Mouse (Mus musculus) liver, embryonic 14.5 days (tissue): Measurements from ENCODE around the gene Cbfa2t2. TPM values are rescaled to one million over a fixed set of nuclear protein-coding genes. Genes with fewer than 3 reads are reported as not detected.
A peak's percentile ranks its signal among the peaks of the same experiment; 100 is the strongest.

ENCODE experiments used
- ATAC-seq: fragments of 200-750 bp; cut with Nextera tagmentation; 2 replicates; pipeline ENCODE4 v1.8.0; 2017; ENCODE audit warnings: moderate number of reproducible peaks, mild to moderate bottlenecking, moderate library complexity; ENCODE audit not compliant: insufficient read depth
- DNase-seq, 3 experiments: peaks; one replicate each; pipeline ENCODE4 v3.0.0-alpha.2; 2012 to 2013; ENCODE audit warnings: low read depth in 3 of 3, low spot score in 3 of 3
- H3K27ac ChIP-seq: fragments of 300-500 bp; sonication (generic); 2 replicates; pipeline ENCODE4 v1.5.1; 2014; ENCODE audit warnings: moderate library complexity, mild to moderate bottlenecking, control low read depth, inconsistent platforms
- H3K27me3 ChIP-seq: fragments of 300-500 bp; sonication (generic); 2 replicates; pipeline ENCODE4 v1.6.1; 2014; ENCODE audit warnings: mild to moderate bottlenecking, low read length, moderate library complexity; ENCODE audit not compliant: control insufficient read depth, insufficient read depth
- H3K36me3 ChIP-seq: fragments of 300-500 bp; sonication (generic); replicated peaks from 2 replicates; pipeline ENCODE4 v1.6.1; 2014; ENCODE audit warnings: low read depth; ENCODE audit not compliant: control insufficient read depth, insufficient read depth
- H3K4me1 ChIP-seq, 2 experiments: fragments of 200-500 bp in 1 of 2; fragments of 300-500 bp in 1 of 2; sonication (generic) in 1 of 2; replicated peaks; 2 replicates each; pipeline ENCODE4 v1.6.1; 2012 to 2014; ENCODE audit warnings: antibody characterized with exemption in 1 of 2, inconsistent platforms in 1 of 2, low read length in 1 of 2; ENCODE audit not compliant: control insufficient read depth in 2 of 2, insufficient read depth in 2 of 2
- H3K4me2 ChIP-seq: fragments of 300-500 bp; sonication (generic); 2 replicates; pipeline ENCODE4 v1.6.1; 2014; ENCODE audit warnings: low read depth, mild to moderate bottlenecking, control low read depth, moderate library complexity
- H3K4me3 ChIP-seq, 2 experiments: fragments of 200-500 bp in 1 of 2; fragments of 300-500 bp in 1 of 2; sonication (generic) in 1 of 2; 2 replicates each; pipeline ENCODE4 v1.5.1; 2012 to 2014; ENCODE audit warnings: low read depth in 2 of 2, low read length in 2 of 2, mild to moderate bottlenecking in 2 of 2, control low read depth in 1 of 2, inconsistent platforms in 1 of 2, moderate library complexity in 1 of 2; ENCODE audit not compliant: insufficient read depth in 1 of 2
- H3K9ac ChIP-seq: fragments of 300-500 bp; sonication (generic); replicated peaks from 2 replicates; pipeline ENCODE4 v1.6.1; 2014; ENCODE audit warnings: mild to moderate bottlenecking, control low read depth, moderate library complexity
- H3K9me3 ChIP-seq: fragments of 300-500 bp; sonication (generic); 2 replicates; pipeline ENCODE4 v1.6.1; 2016; ENCODE audit warnings: low read length, mixed read lengths; ENCODE audit not compliant: control insufficient read depth
- CTCF ChIP-seq: IDR thresholded peaks from 2 replicates; pipeline ENCODE4 v1.5.1; 2016; ENCODE audit warnings: antibody characterized with exemption, low read depth, control low read depth
- EP300 ChIP-seq: IDR thresholded peaks from 2 replicates; pipeline ENCODE4 v1.6.1; 2016; ENCODE audit warnings: antibody characterized with exemption, low read depth
- WGBS: fragments of 180-500 bp; shearing (Covaris S2); extraction: QIAGEN DNeasy Blood & Tissue Kit; methylation state at CpG from one replicate; pipeline ENCODE4 v1.1.7; 2014; ENCODE audit not compliant: insufficient replicate concordance; 5-methylcytosine and 5-hydroxymethylcytosine counted together
- polyA plus RNA-seq, 2 experiments: library from polyadenylated mRNA; depleted of rRNA in 1 of 2; stranded (reverse) in 1 of 2; unstranded in 1 of 2; fragments of >200 nt; fragmentation: Nextera tagmentation in 1 of 2; extraction: Ambion mirVana in 1 of 2; gene quantifications; 2 replicates each; pipeline versions ENCODE4 v1.2.1 to v1.2.3; 2012 to 2014

The Cbfa2t2 gene
- polyA plus RNA-seq, 2 experiments = 4.1 to 5.3 TPM

DNA sequence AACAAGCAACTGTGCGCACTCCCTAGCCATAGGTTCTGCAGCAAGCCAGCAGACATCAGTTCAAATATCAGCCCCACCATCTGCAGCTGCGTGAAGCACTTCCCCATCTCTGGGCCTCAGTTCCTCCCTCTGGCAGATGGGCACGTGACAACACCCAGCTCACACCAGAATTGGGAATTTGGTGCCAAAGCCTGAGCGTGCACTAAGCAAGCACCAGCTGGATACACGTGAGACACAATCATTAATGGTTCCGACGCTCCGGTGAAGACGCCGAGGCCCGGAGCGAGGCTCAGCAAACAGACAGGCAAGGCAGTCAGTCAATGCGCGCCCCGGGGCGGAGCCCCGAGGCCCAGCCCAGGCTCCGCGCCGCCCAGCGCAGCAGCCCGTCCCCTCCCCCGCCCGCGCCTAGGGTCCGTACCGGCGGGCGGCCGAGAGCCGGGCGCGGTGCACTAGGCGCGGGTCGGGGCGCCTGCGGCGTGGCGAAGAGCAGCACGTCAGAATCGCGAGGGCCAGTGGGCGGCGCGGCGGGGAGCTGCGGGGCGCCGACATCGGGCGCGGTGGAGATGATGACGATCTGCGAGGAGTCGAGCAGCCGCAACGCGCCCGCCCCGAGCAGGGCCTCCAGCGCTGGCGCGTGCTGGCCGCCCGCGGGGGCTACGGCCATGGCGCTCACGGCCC, 132.9 kb downstream of the Cbfa2t2 start:
- H3K9ac ChIP-seq = peak overlapping the region; percentile 74
- peak overlapping the region; percentile 65 to 97 for H3K4me3 ChIP-seq
- peak overlapping the region; percentile 94 for H3K4me2 ChIP-seq
- H3K27ac ChIP-seq = peak overlapping the region; percentile 54
- H3K4me1 ChIP-seq = peaks cover 19 to 37% of the 10 kb centered on the region in 2 experiments
- peak; percentile 4; the same call in 1 of the 2 replicates for TF ChIP-seq CTCF
- TF ChIP-seq EP300 = no peak
- ATAC-seq (peak; percentile 83), DNase-seq (peak; percentile 56 to 68 (median 64))
- under 1% methylated on average over 70 of the region's 70 CpGs for WGBS
- H3K9me3 ChIP-seq = no peaks in the 10 kb centered on the region
- no peaks in the 10 kb centered on the region for H3K27me3 ChIP-seq
- peaks cover 4% of the 10 kb centered on the region for H3K36me3 ChIP-seq

GRCm38 (mm10) chr2:154569836-154570286, 133.6 kb downstream of the Cbfa2t2 start, which contains the start of gene E2f1:
Gene E2f1, minus strand, starts transcription at chr2:154569892.
- ATAC-seq (peak; percentile 94), DNase-seq (peak; percentile 92 to 93 (median 92))
- Histone ChIP-seq H3K27ac (peak within 1 kb of the TSS; percentile 54), H3K9ac (peak within 1 kb of the TSS; percentile 74), H3K36me3 (no peaks in the 10 kb centered on the region), H3K4me3 (peak within 1 kb of the TSS; percentile 65 to 97), H3K9me3 (no peaks in the 10 kb centered on the region), H3K27me3 (no peaks in the 10 kb centered on the region), H3K4me2 (peak within 1 kb of the TSS; percentile 94), H3K4me1 (peaks cover 19 to 35% of the 10 kb centered on the region in 2 experiments)
- TF ChIP-seq EP300 = peak; percentile 24; the same call in 1 of the 2 replicates
- TF ChIP-seq CTCF = 0 out of 2 replicates have a peak, but pooled peaks have one; percentile 24
- under 1% methylated on average over 44 of the region's 44 CpGs for WGBS

- H3K4me1 ChIP-seq = peaks cover 19 to 32% of the 10 kb centered on the region in 2 experiments
- 26% methylated on average over 4 of the region's 4 CpGs for WGBS
- TF ChIP-seq CTCF (no peak), EP300 (no peak)
- ATAC-seq (no peak), DNase-seq (no peak)
- no peak overlapping the region for H3K27ac ChIP-seq
- no peaks in the 10 kb centered on the region for H3K27me3 ChIP-seq
- peak overlapping the region; percentile 94 for H3K4me2 ChIP-seq
- no peak overlapping the region for H3K9ac ChIP-seq
- no peak overlapping the region for H3K4me3 ChIP-seq
- no peaks in the 10 kb centered on the region for H3K9me3 ChIP-seq
- H3K36me3 ChIP-seq = no peaks in the 10 kb centered on the region
These were observed 134.4 kb downstream of the Cbfa2t2 start for GRCm38 (mm10) chr2:154570666-154571065.

- Histone ChIP-seq H3K4me2 (no peak overlapping the region), H3K9ac (no peak overlapping the region), H3K9me3 (no peaks in the 10 kb centered on the region), H3K4me3 (no peak overlapping the region), H3K27me3 (no peaks in the 10 kb centered on the region), H3K4me1 (peaks cover 19 to 32% of the 10 kb centered on the region in 2 experiments), H3K27ac (no peak overlapping the region), H3K36me3 (no peaks in the 10 kb centered on the region)
- ATAC-seq = no peak
- TF ChIP-seq EP300 = no peak
- TF ChIP-seq CTCF = no peak
- DNase-seq = no peak
- 52% methylated on average over 4 of the region's 4 CpGs for WGBS
These were observed 135.0 kb downstream of the Cbfa2t2 start for GRCm38 (mm10) chr2:154571266-154571665.

- H3K4me1 ChIP-seq = peaks cover 19 to 28% of the 10 kb centered on the region in 2 experiments
- no peaks in the 10 kb centered on the region for H3K9me3 ChIP-seq
- H3K27me3 ChIP-seq = no peaks in the 10 kb centered on the region
- no peaks in the 10 kb centered on the region for H3K36me3 ChIP-seq
- WGBS = 62% methylated on average over 8 of the region's 8 CpGs
- H3K4me2 ChIP-seq = no peak overlapping the region
- DNase-seq (no peak), ATAC-seq (no peak)
- TF ChIP-seq EP300 = no peak
- no peak for TF ChIP-seq CTCF
- no peak overlapping the region for H3K9ac ChIP-seq
- no peak overlapping the region for H3K4me3 ChIP-seq
- H3K27ac ChIP-seq = no peak overlapping the region
These were observed 135.7 kb downstream of the Cbfa2t2 start for GRCm38 (mm10) chr2:154571976-154572375.
